Mouse (Mus musculus) T-helper 17 cell (primary cell): ENCODE data around the gene Mrps17.

ENCODE experiments used
- in situ Hi-C, 2 experiments: fragments of 300-600 bp; cut with MboI, MseI; formaldehyde crosslinking; loops; 1 replicate in 1 of 2; 2 replicates in 1 of 2; pipeline ENCODE4 v1.15.1; 2025; ENCODE audit warnings: high pct_unique_total_duplicates in 2 of 2

Mrps17 gene

DNA sequence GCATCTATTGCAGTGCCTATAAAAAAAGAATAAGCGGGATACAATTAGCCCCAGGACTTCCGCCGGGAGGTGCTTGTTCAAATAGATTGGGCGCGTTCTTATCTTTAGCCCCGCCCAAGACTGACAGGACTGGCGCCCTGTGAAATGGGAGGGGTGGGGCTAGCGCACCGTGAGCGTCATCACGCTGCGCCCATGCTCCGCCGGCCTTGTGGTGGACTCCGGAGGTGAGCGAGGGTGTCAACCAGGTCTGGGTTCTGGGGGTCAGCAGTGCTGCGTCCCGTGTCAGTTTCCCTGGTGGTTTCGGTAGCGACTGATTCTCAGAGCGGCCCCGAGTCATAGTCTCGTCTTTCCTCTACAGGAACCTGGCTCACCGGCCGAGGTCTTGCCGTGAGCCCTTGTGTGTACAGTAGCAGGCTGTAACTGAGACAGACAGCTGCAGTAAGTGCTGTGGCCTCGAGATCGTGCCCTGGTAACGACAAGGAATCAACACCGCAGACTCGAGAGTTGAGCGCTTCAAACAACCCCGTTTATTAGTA is at the start of gene Mrps17:
Gene Mrps17 (plus strand): TSS at position 172 of the 536 bp plus-strand sequence.
- in situ Hi-C loops, result loop anchor here in 1 of 2 experiments (5.0 kb wide), 1 partner anchor 72 kb away; the partner anchor contains the start of gene Psph

DNA sequence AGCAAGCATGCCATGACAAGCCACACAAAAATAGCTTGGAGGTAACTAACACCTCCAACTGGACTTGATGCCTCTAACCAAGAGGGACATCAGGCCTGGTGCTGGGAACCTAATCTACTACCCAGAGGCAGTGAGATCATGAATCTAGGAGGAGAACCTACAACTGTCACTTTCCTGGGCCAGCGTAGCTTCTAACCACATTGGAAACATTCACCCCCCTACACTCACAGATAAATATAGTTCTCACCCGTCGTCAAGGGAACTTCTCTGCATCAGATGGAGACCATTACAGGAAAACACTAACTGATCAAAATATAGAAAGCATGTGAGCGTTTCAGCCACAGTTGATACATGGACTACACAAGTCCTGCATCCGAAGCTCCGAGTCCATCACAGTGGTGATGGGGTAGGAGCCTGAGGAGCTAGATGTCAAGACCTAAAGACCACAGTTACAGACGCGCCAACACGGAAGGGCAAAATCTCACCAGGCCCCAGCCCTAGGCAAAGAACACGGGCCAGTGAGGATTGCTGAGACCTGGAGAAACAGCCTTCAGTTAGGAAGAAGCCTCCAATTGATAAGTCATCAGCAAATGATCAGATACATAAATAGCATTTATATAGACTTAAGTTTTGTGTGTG is 48.9 kb upstream of the Mrps17 start:
- in situ Hi-C loops, result no loop called here

DNA sequence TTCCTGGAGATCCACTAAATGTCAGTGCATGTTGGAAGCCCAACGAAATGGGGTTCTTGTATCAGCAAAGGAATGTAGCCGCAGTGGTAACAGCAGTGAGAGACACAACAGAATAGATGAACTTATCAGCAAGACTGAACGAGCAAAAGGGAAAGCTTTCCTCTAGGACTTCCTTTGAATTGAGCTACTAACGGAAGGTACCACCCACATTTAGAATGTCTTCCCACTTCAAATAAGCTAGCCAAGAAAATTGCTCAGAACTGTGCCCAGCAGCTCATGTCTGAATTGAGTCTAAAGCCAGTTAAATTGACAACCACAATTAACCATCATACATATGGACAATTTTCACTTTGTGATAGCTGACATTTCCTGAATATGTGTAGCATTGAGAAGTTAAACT is 47.4 kb upstream of the Mrps17 start:
- in situ Hi-C loops, result no loop called here

DNA sequence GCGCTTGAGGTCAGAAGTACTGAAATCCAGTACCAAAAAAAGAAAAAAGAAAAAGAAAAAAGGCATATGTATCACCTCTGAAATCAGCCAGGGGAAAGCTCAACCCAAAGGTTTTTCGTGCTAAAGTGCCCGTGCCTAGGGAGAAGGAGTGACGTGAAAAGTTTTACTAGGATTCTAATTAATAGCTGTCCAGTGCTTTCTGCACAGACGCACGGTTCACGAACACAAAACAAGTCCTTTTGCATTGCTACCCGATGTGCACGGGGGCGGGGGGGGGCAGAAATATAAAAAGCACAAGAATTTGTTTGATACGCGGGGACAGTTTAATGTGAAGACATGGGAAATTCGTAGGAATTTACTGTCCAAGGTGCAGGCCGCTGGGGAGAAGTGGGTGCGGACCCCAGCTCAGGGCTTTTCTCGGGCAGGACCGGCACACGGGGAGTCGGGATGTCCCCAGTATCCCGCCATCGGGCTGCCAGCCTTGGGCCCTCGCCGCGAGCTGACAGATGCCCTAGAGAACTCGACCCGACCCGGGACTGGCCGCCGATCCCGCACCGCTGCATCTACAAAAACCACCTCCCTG is 45.8 kb upstream of the Mrps17 start:
- in situ Hi-C loops, result no loop called here

DNA sequence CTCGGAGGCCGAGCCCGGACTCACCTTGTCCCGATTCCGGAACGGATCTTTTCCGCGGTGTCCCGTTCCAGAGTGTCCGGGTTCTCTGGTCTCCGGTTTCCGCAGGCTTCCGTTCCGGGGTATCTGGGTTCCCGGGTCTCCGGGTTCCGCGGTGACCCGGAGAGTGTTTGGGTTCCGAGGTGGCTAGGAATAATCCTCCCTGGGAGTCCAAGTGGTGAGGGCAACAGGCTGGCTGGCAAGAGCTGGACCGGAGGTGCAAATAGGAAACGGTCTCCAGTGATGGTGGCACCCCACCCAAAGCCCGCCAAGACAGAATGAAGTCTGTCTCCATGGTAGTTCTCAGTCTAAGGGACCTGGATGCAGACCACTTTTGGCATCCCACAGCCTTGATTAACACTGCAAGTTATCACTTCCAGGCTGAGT is 45.2 kb upstream of the Mrps17 start, which contains the start of gene Zfp11:
Gene Zfp11 (minus strand): TSS at position 64 of the 423 bp plus-strand sequence.
- in situ Hi-C loops, result no loop called here

GRCm38 (mm10) chr5:129685141-129685540 is 30.2 kb upstream of the Mrps17 start:
- in situ Hi-C loops, result loop anchor here in 1 of 2 experiments (25.0 kb wide), 1 partner anchor 1177 kb away; no protein-coding TSS in a partner anchor

DNA sequence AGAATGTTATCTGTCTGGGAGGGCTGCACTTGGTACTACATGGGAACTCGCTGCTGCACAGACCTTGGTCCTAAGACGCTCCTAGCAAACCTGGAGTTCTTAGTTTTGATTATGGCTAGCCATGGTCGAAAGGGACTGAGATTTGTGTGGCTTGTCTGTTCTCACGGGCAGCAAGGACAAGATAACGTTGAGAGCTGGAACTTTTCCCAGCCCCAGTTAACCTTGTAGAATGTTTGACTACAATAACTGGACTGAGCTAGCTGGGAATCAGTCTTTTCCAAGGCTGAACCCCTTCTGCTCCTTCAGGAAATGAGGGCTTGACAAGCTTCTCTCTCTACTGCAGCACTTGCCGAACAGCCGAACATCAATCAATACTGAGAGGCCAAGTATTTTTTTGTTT is 27.7 kb upstream of the Mrps17 start:
- in situ Hi-C loops, result loop anchor here in 1 of 2 experiments (25.0 kb wide), 1 partner anchor 1175 kb away; no protein-coding TSS in a partner anchor

DNA sequence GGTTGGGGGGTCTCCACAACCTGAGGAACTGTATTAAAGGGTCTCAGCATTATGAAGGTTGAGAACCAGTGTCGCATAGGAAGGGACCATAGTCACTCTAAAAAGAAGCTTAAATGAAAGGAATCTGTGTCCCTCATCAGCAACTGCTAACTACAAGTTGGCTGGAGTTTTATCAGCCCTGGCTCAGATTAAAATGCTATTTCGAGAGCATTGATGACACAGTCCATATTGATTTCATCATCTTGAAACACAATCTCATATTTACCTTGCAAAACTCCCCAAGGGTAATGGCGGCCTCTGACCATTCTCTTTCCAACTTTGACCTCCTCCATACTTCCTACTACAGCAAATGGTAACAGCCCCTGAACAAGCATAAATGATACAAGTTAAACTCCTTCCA is 24.8 kb upstream of the Mrps17 start:
- in situ Hi-C loops, result loop anchor here in 1 of 2 experiments (25.0 kb wide), 1 partner anchor 1172 kb away; no protein-coding TSS in a partner anchor

DNA sequence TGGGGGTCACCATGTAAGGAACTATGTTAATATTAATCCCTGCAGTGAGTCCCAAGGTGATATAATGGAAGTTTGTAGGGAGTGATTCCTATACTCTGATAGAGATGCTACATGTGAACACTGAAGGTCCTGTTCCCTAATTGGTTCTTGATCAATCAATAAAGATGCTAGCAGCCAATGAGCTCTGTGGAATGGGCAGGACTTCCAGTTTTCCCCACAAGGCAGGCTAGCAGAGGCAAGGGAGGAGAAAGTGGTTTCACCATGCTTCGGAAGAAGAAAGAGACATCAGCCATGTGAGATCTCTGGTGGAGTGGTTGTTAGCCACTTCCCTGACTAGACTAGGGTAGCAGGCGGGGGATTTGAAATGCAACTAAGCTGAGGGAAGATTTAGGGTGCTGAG is 14.8 kb upstream of the Mrps17 start:
- in situ Hi-C loops, result no loop called here

GRCm38 (mm10) chr5:129701706-129702105 is 13.6 kb upstream of the Mrps17 start:
- in situ Hi-C loops, result no loop called here

DNA sequence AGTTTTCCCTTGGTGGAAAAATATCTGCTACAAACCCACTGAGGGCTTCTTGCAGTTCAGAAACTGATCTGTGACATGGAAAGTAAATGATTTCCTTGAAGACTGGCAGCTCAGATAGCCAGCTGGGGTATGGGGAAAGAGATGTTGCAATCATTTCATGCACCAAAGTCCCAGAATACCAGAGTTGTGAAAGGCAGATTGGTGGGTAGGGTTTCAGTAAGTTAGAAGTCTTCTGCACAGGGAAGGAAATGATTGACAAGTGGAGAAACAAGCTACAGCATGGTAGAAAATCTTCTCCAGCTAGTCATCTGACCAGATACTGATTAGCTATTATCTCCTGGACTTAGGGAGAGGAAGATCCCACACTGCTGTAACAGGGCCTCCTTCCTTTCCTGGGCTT is 11.9 kb upstream of the Mrps17 start:
- in situ Hi-C loops, result no loop called here

- in situ Hi-C loops, result no loop called here
Observed at GRCm38 (mm10) chr5:129708412-129708811, 6.9 kb upstream of the Mrps17 start, which contains the start of gene Sept14. Gene Sept14 (minus strand): TSS chr5:129708512.

GRCm38 (mm10) chr5:129717016-129717415 is 1.7 kb downstream of the Mrps17 start:
- in situ Hi-C loops, result loop anchor here in 1 of 2 experiments (5.0 kb wide), 1 partner anchor 70 kb away; the partner anchor contains the start of gene Psph

DNA sequence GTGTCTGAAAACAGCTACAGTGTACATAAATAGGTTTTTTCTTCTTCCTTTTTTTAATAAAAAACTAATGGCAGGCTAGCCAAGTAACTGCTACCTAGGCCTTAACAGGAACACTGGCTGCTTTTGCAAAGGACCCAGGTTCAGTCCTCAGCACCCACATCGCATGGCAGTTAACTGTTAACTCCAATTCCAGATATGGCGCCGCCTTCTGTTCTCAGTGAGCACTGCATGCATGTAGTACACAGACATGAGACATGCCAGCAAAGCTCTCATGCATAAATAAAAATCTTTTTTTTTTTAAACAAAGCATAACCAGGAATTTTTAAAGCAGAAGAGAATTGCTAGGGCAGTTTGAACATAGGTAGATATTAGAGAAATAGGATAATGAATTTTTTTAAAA is 4.9 kb downstream of the Mrps17 start:
- in situ Hi-C loops, result no loop called here

DNA sequence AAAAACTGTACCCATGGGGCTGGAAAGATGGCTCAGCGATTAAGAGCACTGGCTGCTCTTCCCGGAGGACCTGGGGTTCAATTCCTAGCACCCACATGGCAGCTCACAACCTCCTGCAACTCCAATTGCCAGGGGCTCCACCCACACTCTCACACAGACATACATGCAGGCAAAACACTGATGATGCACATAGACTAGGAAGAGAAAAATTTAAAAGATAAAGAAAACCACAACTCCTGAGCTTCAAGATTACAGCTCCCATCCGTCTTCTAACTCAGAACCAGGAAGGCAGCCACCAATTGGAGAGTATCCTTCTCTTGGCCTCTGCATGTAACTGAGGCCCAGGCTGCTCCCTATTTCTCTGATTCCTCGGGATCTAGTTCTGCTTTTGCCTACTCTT is 9.0 kb downstream of the Mrps17 start:
- in situ Hi-C loops, result no loop called here

- in situ Hi-C loops, result no loop called here
Observed at GRCm38 (mm10) chr5:129724834-129725773, 9.8 kb downstream of the Mrps17 start, which contains the start of gene Nipsnap2. Gene Nipsnap2 (plus strand): TSS chr5:129725063.

DNA sequence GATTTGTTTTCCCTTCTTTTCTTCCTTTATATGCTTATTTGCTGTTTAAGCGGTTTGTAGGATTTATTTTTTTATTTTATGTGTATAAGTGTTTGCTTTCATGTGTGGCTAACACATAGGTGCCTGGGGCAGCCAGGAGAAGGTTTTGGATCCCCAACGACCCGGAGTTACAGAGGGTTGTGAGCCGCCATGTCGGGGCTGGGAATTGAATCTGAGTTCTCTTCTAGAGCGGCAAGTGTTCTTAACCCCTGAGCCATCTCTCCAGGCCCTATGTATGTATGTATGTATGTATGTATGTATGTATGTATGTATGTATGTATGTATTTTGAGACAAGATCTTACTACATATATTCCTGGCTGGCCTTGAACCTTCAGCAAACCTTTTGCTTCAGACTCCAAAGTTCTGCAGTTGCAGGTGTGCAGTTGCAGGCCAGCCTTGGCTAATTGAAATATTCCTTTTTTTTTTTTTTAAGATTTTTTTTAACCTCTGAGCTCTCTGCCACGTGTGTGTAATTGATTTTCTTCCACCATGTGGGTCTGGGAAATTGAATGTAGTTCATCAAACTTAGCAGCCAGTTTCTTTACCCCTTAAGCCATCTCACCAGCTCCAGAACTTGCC is 10.6 kb downstream of the Mrps17 start:
- in situ Hi-C loops, result no loop called here

DNA sequence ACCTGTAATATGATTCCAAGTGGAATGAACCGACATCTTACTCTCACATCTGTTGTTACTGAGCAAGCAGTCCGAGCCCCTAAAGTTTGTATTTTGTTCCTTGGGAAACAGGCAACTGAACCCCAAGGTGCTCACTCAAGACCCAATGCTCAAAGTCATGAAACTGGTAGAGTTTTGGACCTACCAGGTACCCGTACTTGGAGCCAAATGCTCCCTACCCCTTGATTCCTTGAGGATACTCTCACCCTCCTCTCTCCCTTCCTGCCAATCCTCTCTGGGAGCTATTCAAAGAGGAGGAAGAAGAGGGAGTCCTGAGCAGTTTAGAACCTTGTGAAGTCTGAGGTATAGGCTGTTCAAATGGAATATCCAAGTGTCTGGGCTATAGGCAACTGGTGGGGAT is 11.5 kb downstream of the Mrps17 start:
- in situ Hi-C loops, result no loop called here

- in situ Hi-C loops, result no loop called here
Observed at GRCm38 (mm10) chr5:129729286-129729685, 14.0 kb downstream of the Mrps17 start.

DNA sequence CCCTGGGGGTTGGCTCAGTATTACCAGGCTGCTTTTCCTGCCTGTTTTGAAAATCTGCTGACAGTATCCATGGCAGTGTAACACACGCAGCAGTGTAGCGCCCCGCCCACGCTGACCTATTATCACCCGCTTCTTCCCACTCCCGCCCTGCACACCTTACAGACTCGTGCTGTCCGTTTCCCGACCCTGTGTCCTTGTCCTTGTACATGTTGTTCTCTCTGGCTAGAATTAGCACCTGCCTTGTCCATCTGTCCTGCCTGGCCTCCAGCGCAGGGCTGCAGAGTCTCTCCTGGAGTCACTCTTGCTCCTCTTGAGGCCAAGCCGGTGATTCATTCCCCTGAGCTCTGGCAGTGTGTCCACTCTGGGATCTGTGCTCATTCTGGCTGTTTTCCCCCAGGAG is 15.0 kb downstream of the Mrps17 start:
- in situ Hi-C loops, result no loop called here

DNA sequence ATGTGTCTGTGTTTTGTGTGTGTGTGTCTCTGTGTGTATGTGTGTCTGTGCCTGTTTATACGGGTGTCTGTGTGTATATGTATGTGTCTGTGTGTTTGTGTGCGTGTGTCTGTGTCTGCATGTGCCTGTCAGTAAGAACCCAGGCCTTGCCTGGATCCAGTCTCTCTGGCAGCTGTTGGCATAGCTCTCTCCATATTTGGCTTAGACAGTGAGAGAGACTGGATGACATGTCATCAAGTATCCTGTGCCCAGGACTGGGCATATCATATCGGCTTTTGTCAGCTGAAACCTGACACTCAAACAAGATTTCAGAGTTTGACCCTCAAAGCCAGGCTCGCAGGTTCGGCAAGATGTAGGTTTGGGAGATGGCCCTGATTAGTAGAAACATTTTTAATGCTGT is 15.7 kb downstream of the Mrps17 start:
- in situ Hi-C loops, result no loop called here
